Mouse (Mus musculus): ENCODE measurements at regions not wholly inside any gene's neighbourhood (a gene's known extent, or its start where the extent isn't known, plus 50 kb on each side); places are given as distances from the start of the nearest gene placed in this dataset.

GRCm38 (mm10) chr15:59194421-59194820 lies 305.3 kb downstream of the Gm49356 start:
- no peak for TF ChIP-seq CTCF (IDR thresholded peaks at IDR 0.05; ENCODE audit: low read depth, low read length)
- no peak for TF ChIP-seq TAL1 (conservative IDR thresholded peaks at IDR 0.05; ENCODE audit: low read depth, low read length)
- TF ChIP-seq GATA1 (IDR thresholded peaks at IDR 0.05; ENCODE audit: borderline replicate concordance, low read length): no peak
- TF ChIP-seq GATA2 (IDR thresholded peaks at IDR 0.05; ENCODE audit: borderline replicate concordance, low read depth, low read length): no peak
- no peak for TF ChIP-seq POLR2AphosphoS5 (IDR thresholded peaks at IDR 0.05; ENCODE audit: insufficient replicate concordance, low read depth, low read length)
